Mouse (Mus musculus) heart, embryonic 15.5 days (tissue): ENCODE results near the gene Ppie. TPM values are rescaled to one million over a fixed set of nuclear protein-coding genes. Genes with fewer than 3 reads are reported as not detected.
"Not testable (repeated sequence)": the region's sequence is repeated elsewhere in the genome, so short reads cannot be mapped to it uniquely, and the experiment has no call there.

Experiments used
- ATAC-seq: fragments of 200-750 bp; cut with Nextera tagmentation; replicated peaks from 2 replicates; pipeline ENCODE4 v1.8.0; 2017; ENCODE audit warnings: low read depth, moderate TSS enrichment; ENCODE audit not compliant: insufficient number of reproducible peaks, insufficient read depth, low FRiP score
- H3K27ac ChIP-seq: fragments of 300-500 bp; sonication (generic); 2 replicates; pipeline ENCODE4 v1.5.1; 2015; ENCODE audit warnings: mild to moderate bottlenecking, inconsistent platforms
- H3K27me3 ChIP-seq: fragments of 300-500 bp; sonication (generic); 2 replicates; pipeline ENCODE4 v1.6.1; 2015; ENCODE audit warnings: inconsistent platforms
- H3K36me3 ChIP-seq: fragments of 300-500 bp; sonication (generic); 2 replicates; pipeline ENCODE4 v1.6.1; 2015; ENCODE audit warnings: mild to moderate bottlenecking, inconsistent platforms
- H3K4me1 ChIP-seq: fragments of 300-500 bp; sonication (generic); replicated peaks from 2 replicates; pipeline ENCODE4 v1.6.1; 2015; ENCODE audit warnings: inconsistent platforms
- H3K4me2 ChIP-seq: fragments of 300-500 bp; sonication (generic); 2 replicates; pipeline ENCODE4 v1.6.1; 2015; ENCODE audit warnings: inconsistent platforms, mild to moderate bottlenecking, moderate library complexity
- H3K4me3 ChIP-seq: fragments of 300-500 bp; sonication (generic); 2 replicates; pipeline ENCODE4 v1.5.1; 2015; ENCODE audit warnings: mild to moderate bottlenecking, inconsistent platforms
- H3K9ac ChIP-seq: fragments of 300-500 bp; sonication (generic); 2 replicates; pipeline ENCODE4 v1.6.1; 2015; ENCODE audit warnings: mild to moderate bottlenecking, inconsistent platforms
- H3K9me3 ChIP-seq: fragments of 300-500 bp; sonication (generic); replicated peaks from 2 replicates; pipeline ENCODE4 v1.6.1; 2016; ENCODE audit warnings: inconsistent platforms
- WGBS: fragments of 180-500 bp; shearing (Covaris S2); methylation state at CpG from one replicate; pipeline ENCODE4 v1.1.7; 2015; ENCODE audit warnings: mixed read lengths; 5-methylcytosine and 5-hydroxymethylcytosine counted together
- polyA plus RNA-seq: library from polyadenylated mRNA; unstranded; fragments of >200 nt; fragmentation: Nextera tagmentation; extraction: Ambion mirVana; gene quantifications from 2 replicates; pipeline ENCODE4 v1.2.1, GENCODE M21; 2015

Gene Ppie
- polyA plus RNA-seq, 1 experiment from 2014 or later = 51.3 TPM

GRCm38 (mm10) chr4:123112216-123112764 is 27.5 kb downstream of the Ppie start:
- Histone ChIP-seq H3K4me1 (peaks cover 4% of the 10 kb centered on the region; the same call in 1 of the 2 replicates), H3K4me2 (no peak overlapping the region), H3K36me3 (no peaks in the 10 kb centered on the region), H3K4me3 (no peak overlapping the region), H3K9ac (no peak overlapping the region), H3K9me3 (no peaks in the 10 kb centered on the region), H3K27ac (no peak overlapping the region), H3K27me3 (peaks cover 21% of the 10 kb centered on the region)
- ATAC-seq = no peak
- 69% methylated on average over 8 of the region's 8 CpGs for WGBS

- 63% methylated on average over 10 of the region's 10 CpGs for WGBS
- H3K36me3 ChIP-seq, H3K4me3 ChIP-seq, H3K4me1 ChIP-seq, ATAC-seq, H3K9me3 ChIP-seq, H3K4me2 ChIP-seq, H3K9ac ChIP-seq, H3K27ac ChIP-seq: not testable (repeated sequence)
- H3K27me3 ChIP-seq = peaks cover 22% of the 10 kb centered on the region
Measured at GRCm38 (mm10) chr4:123111275-123111983, 28.3 kb downstream of the Ppie start.

GRCm38 (mm10) chr4:123110751-123111150 is 29.0 kb downstream of the Ppie start:
- Histone ChIP-seq H3K4me2 (no peak overlapping the region), H3K27ac (no peak overlapping the region), H3K9ac (no peak overlapping the region), H3K4me3 (no peak overlapping the region), H3K4me1 (no peaks in the 10 kb centered on the region), H3K27me3 (peaks cover 23% of the 10 kb centered on the region), H3K36me3 (no peaks in the 10 kb centered on the region), H3K9me3 (no peaks in the 10 kb centered on the region)
- WGBS = 84% methylated on average over 4 of the region's 4 CpGs
- no peak for ATAC-seq

- H3K9me3 ChIP-seq = no peaks in the 10 kb centered on the region
Measured at GRCm38 (mm10) chr4:123108056-123108455, 31.7 kb downstream of the Ppie start.

GRCm38 (mm10) chr4:123106864-123107263 is 32.9 kb downstream of the Ppie start:
- Histone ChIP-seq H3K27me3 (peaks cover 48% of the 10 kb centered on the region), H3K9ac (no peak overlapping the region), H3K9me3 (no peaks in the 10 kb centered on the region), H3K4me2 (no peak overlapping the region), H3K4me3 (no peak overlapping the region), H3K4me1 (peaks cover 13% of the 10 kb centered on the region), H3K36me3 (no peaks in the 10 kb centered on the region), H3K27ac (no peak overlapping the region)
- ATAC-seq = no peak
- WGBS = 76% methylated on average over 2 of the region's 2 CpGs

More at GRCm38 (mm10) chr4:123108056-123108455, 31.7 kb downstream of the Ppie start:
- H3K27ac ChIP-seq = no peak overlapping the region
- WGBS = 87% methylated on average over 5 of the region's 5 CpGs
- peaks cover 44% of the 10 kb centered on the region for H3K27me3 ChIP-seq
- no peak overlapping the region for H3K9ac ChIP-seq
- H3K36me3 ChIP-seq = no peaks in the 10 kb centered on the region
- no peak overlapping the region for H3K4me2 ChIP-seq
- peaks cover 13% of the 10 kb centered on the region for H3K4me1 ChIP-seq
- ATAC-seq = no peak
- no peak overlapping the region for H3K4me3 ChIP-seq

GRCm38 (mm10) chr4:123105929-123106328 is 33.8 kb downstream of the Ppie start:
- not testable (repeated sequence) for H3K27ac ChIP-seq, H3K36me3 ChIP-seq, H3K4me2 ChIP-seq, H3K4me3 ChIP-seq, ATAC-seq, H3K9me3 ChIP-seq, H3K9ac ChIP-seq
- WGBS = 80% methylated on average over 7 of the region's 7 CpGs
- peaks cover 13% of the 10 kb centered on the region for H3K4me1 ChIP-seq
- H3K27me3 ChIP-seq = peaks cover 48% of the 10 kb centered on the region

GRCm38 (mm10) chr4:123105451-123105790 is 34.3 kb downstream of the Ppie start:
- 22% methylated on average over 24 of the region's 24 CpGs for WGBS
- peaks cover 48% of the 10 kb centered on the region for H3K27me3 ChIP-seq
- H3K4me1 ChIP-seq = peaks cover 13% of the 10 kb centered on the region
- H3K9me3 ChIP-seq = no peaks in the 10 kb centered on the region
- H3K9ac ChIP-seq = no peak overlapping the region
- H3K27ac ChIP-seq = no peak overlapping the region
- peak overlapping the region; percentile 62 for H3K4me2 ChIP-seq
- ATAC-seq = 0 out of 2 replicates have a peak, but pooled peaks have one; percentile 8
- H3K36me3 ChIP-seq = no peaks in the 10 kb centered on the region
- peak overlapping the region; percentile 41 for H3K4me3 ChIP-seq

GRCm38 (mm10) chr4:123104651-123105450 is 34.9 kb downstream of the Ppie start, which contains the start of gene Bmp8b:
TSS of gene Bmp8b (plus strand) at chr4:123105165.
- Histone ChIP-seq H3K27me3 (peaks cover 48% of the 10 kb centered on the region), H3K27ac (no peak within 1 kb of the TSS), H3K4me2 (peak within 1 kb of the TSS; percentile 62), H3K9me3 (no peaks in the 10 kb centered on the region), H3K9ac (no peak within 1 kb of the TSS), H3K36me3 (no peaks in the 10 kb centered on the region), H3K4me3 (peak within 1 kb of the TSS; percentile 41), H3K4me1 (peaks cover 13% of the 10 kb centered on the region)
- 4% methylated on average over 75 of the region's 75 CpGs for WGBS
- 0 out of 2 replicates have a peak, but pooled peaks have one; percentile 29 for ATAC-seq

- Histone ChIP-seq H3K27ac (no peak overlapping the region), H3K27me3 (peaks cover 5% of the 10 kb centered on the region; the same call in 1 of the 2 replicates), H3K4me1 (no peaks in the 10 kb centered on the region), H3K4me2 (no peak overlapping the region), H3K4me3 (no peak overlapping the region), H3K9ac (no peak overlapping the region), H3K9me3 (no peaks in the 10 kb centered on the region), H3K36me3 (no peaks in the 10 kb centered on the region)
- no peak for ATAC-seq
- WGBS = 38% methylated on average over 9 of the region's 9 CpGs
Measured at GRCm38 (mm10) chr4:123093869-123094268, 45.9 kb downstream of the Ppie start.

- ATAC-seq = 0 out of 2 replicates have a peak, but pooled peaks have one; percentile 22
- WGBS = 43% methylated on average over 17 of the region's 17 CpGs
- no peak overlapping the region for H3K27ac ChIP-seq
- 0 out of 2 replicates have a peak overlapping the region, but pooled peaks have one; percentile 3 for H3K4me3 ChIP-seq
- H3K9me3 ChIP-seq = no peaks in the 10 kb centered on the region
- no peak overlapping the region for H3K9ac ChIP-seq
- H3K4me1 ChIP-seq = no peaks in the 10 kb centered on the region
- peaks cover 5% of the 10 kb centered on the region; the same call in 1 of the 2 replicates for H3K27me3 ChIP-seq
- H3K36me3 ChIP-seq = no peaks in the 10 kb centered on the region
- peak overlapping the region; percentile 41; the same call in 1 of the 2 replicates for H3K4me2 ChIP-seq
Measured at GRCm38 (mm10) chr4:123093064-123093776, 46.5 kb downstream of the Ppie start.

GRCm38 (mm10) chr4:123092621-123093020 is 47.1 kb downstream of the Ppie start:
- 56% methylated on average over 5 of the region's 5 CpGs for WGBS
- H3K4me2 ChIP-seq = no peak overlapping the region; the same call in 1 of the 2 replicates
- H3K4me3 ChIP-seq = no peak overlapping the region
- no peaks in the 10 kb centered on the region for H3K36me3 ChIP-seq
- no peaks in the 10 kb centered on the region for H3K4me1 ChIP-seq
- ATAC-seq = no peak
- no peaks in the 10 kb centered on the region for H3K9me3 ChIP-seq
- no peak overlapping the region for H3K27ac ChIP-seq
- peaks cover 5% of the 10 kb centered on the region; the same call in 1 of the 2 replicates for H3K27me3 ChIP-seq
- H3K9ac ChIP-seq = no peak overlapping the region
